Mouse (Mus musculus) liver, embryonic 15.5 days (tissue): ENCODE results near the gene Slc46a2. TPM values are rescaled to one million over a fixed set of nuclear protein-coding genes. Genes with fewer than 3 reads are reported as not detected.

Source experiments
- ATAC-seq: fragments of 200-750 bp; cut with Nextera tagmentation; 2 replicates; pipeline ENCODE4 v1.8.0; 2017; ENCODE audit warnings: moderate number of reproducible peaks, mild to moderate bottlenecking, moderate library complexity; ENCODE audit not compliant: insufficient read depth
- H3K27ac ChIP-seq: fragments of 300-500 bp; sonication (generic); replicated peaks from 2 replicates; pipeline ENCODE4 v1.5.1; 2015; ENCODE audit warnings: mild to moderate bottlenecking, inconsistent platforms
- H3K27me3 ChIP-seq: fragments of 300-500 bp; sonication (generic); 2 replicates; pipeline ENCODE4 v1.6.1; 2015; ENCODE audit warnings: mild to moderate bottlenecking, inconsistent platforms
- H3K36me3 ChIP-seq: fragments of 300-500 bp; sonication (generic); replicated peaks from 2 replicates; pipeline ENCODE4 v1.6.1; 2015; ENCODE audit warnings: moderate library complexity, mild to moderate bottlenecking, inconsistent platforms
- H3K4me1 ChIP-seq: fragments of 300-500 bp; sonication (generic); replicated peaks from 2 replicates; pipeline ENCODE4 v1.6.1; 2015; ENCODE audit warnings: inconsistent platforms
- H3K4me2 ChIP-seq: fragments of 300-500 bp; sonication (generic); 2 replicates; pipeline ENCODE4 v1.6.1; 2015; ENCODE audit warnings: moderate library complexity, mild to moderate bottlenecking, inconsistent platforms
- H3K4me3 ChIP-seq: fragments of 300-500 bp; sonication (generic); replicated peaks from 2 replicates; pipeline ENCODE4 v1.5.1; 2015; ENCODE audit warnings: mild to moderate bottlenecking, inconsistent platforms
- H3K9ac ChIP-seq: fragments of 300-500 bp; sonication (generic); 2 replicates; pipeline ENCODE4 v1.6.1; 2015; ENCODE audit warnings: moderate library complexity, mild to moderate bottlenecking, inconsistent platforms
- H3K9me3 ChIP-seq: fragments of 300-500 bp; sonication (generic); replicated peaks from 2 replicates; pipeline ENCODE4 v1.6.1; 2016; ENCODE audit warnings: inconsistent platforms
- WGBS: fragments of 180-500 bp; shearing (Covaris S2); methylation state at CpG from one replicate; pipeline ENCODE4 v1.1.7; 2015; ENCODE audit warnings: mixed read lengths; ENCODE audit not compliant: insufficient replicate concordance; 5-methylcytosine and 5-hydroxymethylcytosine counted together
- polyA plus RNA-seq: library from polyadenylated mRNA; unstranded; fragments of >200 nt; fragmentation: Nextera tagmentation; extraction: Ambion mirVana; gene quantifications from 2 replicates; pipeline ENCODE4 v1.2.1, GENCODE M21; 2015

Slc46a2 gene
- polyA plus RNA-seq = not detected in 2 replicates

DNA sequence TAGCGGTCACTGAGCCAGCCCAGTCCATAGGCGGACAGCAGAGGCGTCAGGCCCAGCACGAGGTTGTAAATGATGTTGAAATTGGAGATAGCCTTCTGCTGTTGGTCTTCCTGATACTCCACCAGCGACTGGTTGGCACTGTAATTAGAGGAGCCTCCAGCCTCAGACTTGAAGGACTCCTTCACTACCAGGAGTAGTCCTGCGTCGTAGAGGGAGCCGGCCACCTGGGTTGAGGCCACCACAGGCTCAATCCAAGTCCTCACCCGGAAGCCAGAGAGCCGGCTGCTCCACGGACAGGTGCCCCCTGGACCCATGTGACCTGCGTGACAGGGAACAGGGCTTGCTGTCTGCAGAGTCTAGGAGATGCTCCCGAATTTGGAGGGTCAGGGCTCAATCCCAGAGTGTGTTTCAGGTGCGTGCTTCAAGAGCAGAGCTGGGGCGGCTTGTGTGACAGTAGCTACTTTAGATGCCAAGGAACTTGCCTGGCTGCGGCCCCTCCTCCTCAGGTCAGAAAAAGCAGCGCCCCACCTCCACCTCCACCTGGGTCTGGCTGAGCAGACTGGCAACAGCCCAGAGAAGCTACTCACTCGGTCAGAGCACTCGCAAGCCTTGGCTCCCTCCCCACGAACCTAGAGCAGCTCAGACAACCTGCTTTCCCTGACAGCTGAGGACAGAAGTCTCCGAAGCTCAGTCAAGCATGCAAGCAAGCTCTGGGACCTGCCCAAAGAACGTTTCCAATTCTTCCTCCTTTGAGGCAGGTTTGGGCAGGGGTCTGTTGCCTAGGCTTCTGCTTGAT is at the start of gene Slc46a2:
TSS of gene Slc46a2 (minus strand) at position 449 of the 796 bp plus-strand sequence.
- 18% methylated on average over 22 of the region's 22 CpGs for WGBS
- no peaks in the 10 kb centered on the region for H3K9me3 ChIP-seq
- H3K4me1 ChIP-seq = no peaks in the 10 kb centered on the region
- no peak for ATAC-seq
- no peak within 1 kb of the TSS for H3K4me3 ChIP-seq
- H3K36me3 ChIP-seq = no peaks in the 10 kb centered on the region
- H3K4me2 ChIP-seq = no peak within 1 kb of the TSS
- H3K27me3 ChIP-seq = peaks cover 27% of the 10 kb centered on the region
- no peak within 1 kb of the TSS for H3K9ac ChIP-seq
- no peak within 1 kb of the TSS for H3K27ac ChIP-seq

DNA sequence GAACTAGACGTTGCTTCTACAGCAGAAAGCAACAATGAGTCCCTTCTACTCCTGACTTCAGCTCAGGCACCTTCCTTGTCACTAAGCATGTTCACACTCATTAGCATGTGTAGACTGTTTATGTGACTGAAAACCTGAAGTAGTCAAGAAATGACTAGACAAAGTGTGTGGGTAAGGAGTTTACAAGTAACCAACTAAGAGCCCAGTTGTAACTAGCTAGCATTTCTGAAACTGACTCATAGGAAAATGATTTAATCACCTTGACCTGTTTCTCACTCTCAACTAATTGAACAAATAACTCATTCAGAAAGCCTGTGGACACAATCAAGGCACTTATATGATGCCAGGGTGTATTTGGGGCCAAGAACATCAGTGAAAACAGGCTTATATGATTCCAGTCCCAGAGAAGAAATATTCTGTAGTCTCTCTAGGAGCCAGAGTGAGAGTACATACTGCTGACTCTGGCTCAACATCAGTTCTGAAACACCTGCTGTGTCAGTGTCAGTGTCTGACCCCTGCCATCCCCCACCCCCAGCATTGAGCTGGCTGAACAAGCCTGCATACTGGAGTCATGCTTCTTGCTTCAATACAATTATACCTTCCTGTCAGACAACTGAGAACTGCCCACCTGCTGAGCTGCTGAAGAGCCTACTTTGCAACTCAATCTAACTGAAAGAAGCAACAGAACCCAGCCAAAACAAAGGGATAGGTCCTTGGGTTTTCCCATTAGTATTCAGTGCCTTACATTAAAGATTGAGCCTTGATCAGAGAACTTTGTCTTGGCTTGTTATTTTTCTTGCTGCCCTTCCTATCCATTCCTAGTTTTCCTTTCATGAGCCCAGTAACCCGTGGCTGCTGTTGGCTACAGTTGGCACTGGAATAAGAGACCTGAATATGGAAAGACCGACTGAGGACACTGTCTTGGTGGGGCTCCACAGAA is 48.8 kb upstream of the Slc46a2 start, which contains the start of gene Mup6:
TSS of gene Mup6 (plus strand) at position 890 of the 940 bp plus-strand sequence.
- no peak within 1 kb of the TSS for H3K27ac ChIP-seq
- H3K4me1 ChIP-seq = no peaks in the 10 kb centered on the region
- ATAC-seq = no peak
- H3K9me3 ChIP-seq = no peaks in the 10 kb centered on the region
- no peak within 1 kb of the TSS for H3K4me2 ChIP-seq
- H3K4me3 ChIP-seq = no peak within 1 kb of the TSS
- WGBS = 27% methylated on average over 3 of the region's 3 CpGs
- H3K27me3 ChIP-seq = no peaks in the 10 kb centered on the region
- H3K9ac ChIP-seq = no peak within 1 kb of the TSS
- H3K36me3 ChIP-seq = no peaks in the 10 kb centered on the region

DNA sequence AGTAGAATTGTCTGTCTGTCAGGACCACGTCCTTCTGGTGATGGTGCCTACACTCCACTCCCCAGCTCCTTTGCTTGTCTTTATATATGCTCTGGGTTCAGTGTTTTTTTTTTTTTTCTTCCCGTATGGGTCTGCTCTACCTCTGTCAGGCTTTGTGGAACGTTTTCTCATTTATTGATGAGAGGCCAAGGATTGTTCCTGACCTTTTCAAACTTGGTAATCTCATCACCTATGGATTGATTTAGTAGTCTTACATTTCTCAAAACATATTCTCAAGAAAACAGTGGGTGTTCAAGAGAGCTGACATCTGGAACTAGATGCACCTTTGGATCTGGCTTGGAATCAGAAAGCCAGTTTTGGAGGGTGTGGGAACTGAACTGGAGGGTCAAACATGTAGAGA is 45.8 kb upstream of the Slc46a2 start, which contains the start of gene Mup4:
TSS of gene Mup4 (minus strand) at position 101 of the 400 bp plus-strand sequence.
- WGBS = 45% methylated on average over 3 of the region's 3 CpGs
- Histone ChIP-seq H3K27ac (no peak within 1 kb of the TSS), H3K4me2 (no peak within 1 kb of the TSS), H3K9ac (no peak within 1 kb of the TSS), H3K4me1 (no peaks in the 10 kb centered on the region), H3K4me3 (no peak within 1 kb of the TSS), H3K27me3 (no peaks in the 10 kb centered on the region), H3K9me3 (no peaks in the 10 kb centered on the region), H3K36me3 (no peaks in the 10 kb centered on the region)
- ATAC-seq = no peak

GRCm38 (mm10) chr4:59937543-59937942 is 22.7 kb upstream of the Slc46a2 start:
- Histone ChIP-seq H3K27me3 (no peaks in the 10 kb centered on the region), H3K4me2 (no peak overlapping the region), H3K9me3 (no peaks in the 10 kb centered on the region), H3K4me1 (no peaks in the 10 kb centered on the region), H3K9ac (no peak overlapping the region), H3K36me3 (no peaks in the 10 kb centered on the region), H3K27ac (no peak overlapping the region), H3K4me3 (no peak overlapping the region)
- 44% methylated on average over 2 of the region's 2 CpGs for WGBS
- no peak for ATAC-seq

GRCm38 (mm10) chr4:59932505-59933281 is 17.8 kb upstream of the Slc46a2 start:
- Histone ChIP-seq H3K27me3 (no peaks in the 10 kb centered on the region), H3K4me3 (no peak overlapping the region), H3K36me3 (no peaks in the 10 kb centered on the region), H3K9me3 (no peaks in the 10 kb centered on the region), H3K27ac (no peak overlapping the region), H3K9ac (no peak overlapping the region), H3K4me1 (no peaks in the 10 kb centered on the region), H3K4me2 (no peak overlapping the region)
- 40% methylated on average over 6 of the region's 6 CpGs for WGBS
- ATAC-seq = no peak

GRCm38 (mm10) chr4:59928347-59928746 is 13.5 kb upstream of the Slc46a2 start:
- no peak overlapping the region for H3K9ac ChIP-seq
- no peaks in the 10 kb centered on the region for H3K4me1 ChIP-seq
- H3K9me3 ChIP-seq = no peaks in the 10 kb centered on the region
- no peak overlapping the region for H3K27ac ChIP-seq
- no peak overlapping the region for H3K4me2 ChIP-seq
- H3K36me3 ChIP-seq = no peaks in the 10 kb centered on the region
- WGBS = 5% methylated on average over 6 of the region's 6 CpGs
- H3K27me3 ChIP-seq = no peaks in the 10 kb centered on the region
- H3K4me3 ChIP-seq = no peak overlapping the region
- no peak for ATAC-seq

DNA sequence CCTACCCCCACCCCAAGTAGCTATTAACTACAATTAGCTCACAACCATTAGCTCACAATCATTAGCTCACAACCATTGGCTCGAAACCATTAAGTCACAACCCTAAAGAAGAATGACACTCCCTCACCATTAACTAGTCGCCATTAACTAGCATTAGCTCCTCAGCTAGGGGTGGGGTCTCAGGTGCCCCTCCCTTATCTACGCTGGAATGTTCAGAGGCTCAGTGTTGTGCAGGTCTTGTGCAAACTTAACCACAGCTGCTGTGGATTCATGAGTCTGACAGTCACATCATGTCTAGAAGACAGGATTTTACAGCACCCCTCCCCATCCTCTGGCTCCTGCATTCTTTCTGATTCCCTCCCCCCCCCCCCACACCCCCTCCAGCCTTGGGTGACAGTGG is 12.8 kb upstream of the Slc46a2 start:
- Histone ChIP-seq H3K4me1 (no peaks in the 10 kb centered on the region), H3K9ac (no peak overlapping the region), H3K27ac (no peak overlapping the region), H3K4me3 (no peak overlapping the region), H3K27me3 (no peaks in the 10 kb centered on the region), H3K36me3 (no peaks in the 10 kb centered on the region), H3K4me2 (no peak overlapping the region), H3K9me3 (no peaks in the 10 kb centered on the region)
- no peak for ATAC-seq
- WGBS = 55% methylated on average over 3 of the region's 3 CpGs

- Histone ChIP-seq H3K9me3 (no peaks in the 10 kb centered on the region), H3K27me3 (no peaks in the 10 kb centered on the region), H3K9ac (no peak overlapping the region), H3K36me3 (no peaks in the 10 kb centered on the region), H3K4me1 (no peaks in the 10 kb centered on the region), H3K27ac (no peak overlapping the region), H3K4me3 (no peak overlapping the region), H3K4me2 (no peak overlapping the region)
- ATAC-seq = no peak
- WGBS = 65% methylated on average over 9 of the region's 9 CpGs
Measured at GRCm38 (mm10) chr4:59925082-59925481, 10.2 kb upstream of the Slc46a2 start.

GRCm38 (mm10) chr4:59917966-59918365 is 3.1 kb upstream of the Slc46a2 start:
- Histone ChIP-seq H3K27me3 (peaks cover 27% of the 10 kb centered on the region), H3K9me3 (no peaks in the 10 kb centered on the region), H3K4me3 (no peak overlapping the region), H3K9ac (no peak overlapping the region), H3K27ac (no peak overlapping the region), H3K4me2 (no peak overlapping the region), H3K4me1 (no peaks in the 10 kb centered on the region), H3K36me3 (no peaks in the 10 kb centered on the region)
- no peak for ATAC-seq
- 71% methylated on average over 3 of the region's 3 CpGs for WGBS

DNA sequence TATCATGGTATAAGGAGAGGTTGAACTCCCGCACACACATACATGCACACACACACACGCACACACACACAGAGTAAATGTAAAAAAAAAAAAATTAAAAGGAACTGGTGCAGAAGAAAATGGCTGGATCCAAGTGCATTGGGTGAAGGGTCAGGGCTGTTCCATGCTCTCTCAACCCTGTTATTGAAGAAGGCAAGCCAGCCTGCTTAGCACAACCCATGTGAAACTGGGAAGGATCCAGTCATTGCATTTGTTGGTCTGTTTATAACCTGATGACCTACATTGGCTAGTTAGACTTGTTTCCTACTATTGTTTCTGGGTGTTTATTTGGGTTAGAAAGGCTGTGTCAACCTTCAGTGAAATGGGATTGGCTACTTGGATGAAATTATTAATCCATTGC is 6.1 kb downstream of the Slc46a2 start:
- H3K36me3 ChIP-seq = no peaks in the 10 kb centered on the region
- H3K27me3 ChIP-seq = peaks cover 6% of the 10 kb centered on the region; the same call in 1 of the 2 replicates
- H3K4me2 ChIP-seq = no peak overlapping the region
- no peak overlapping the region for H3K9ac ChIP-seq
- H3K27ac ChIP-seq = no peak overlapping the region
- WGBS = 65% methylated on average over 2 of the region's 2 CpGs
- no peaks in the 10 kb centered on the region for H3K9me3 ChIP-seq
- no peak overlapping the region for H3K4me3 ChIP-seq
- no peaks in the 10 kb centered on the region for H3K4me1 ChIP-seq
- no peak for ATAC-seq
